Mouse (Mus musculus) naive thymus-derived CD4-positive, alpha-beta T cell, adult 2 months (primary cell): Measurements from ENCODE around the gene Vasp.

Experiments used
- DNase-seq: peaks from one replicate; pipeline ENCODE4 v3.0.0-alpha.2; 2011; ENCODE audit warnings: low read depth

Vasp gene

GRCm38 (mm10) chr7:19271238-19272172 lies at the start of gene Vasp:
Vasp (minus strand) TSS chr7:19271817.
- DNase-seq, result peak; percentile 91

- peak; percentile 55 for DNase-seq
These were observed 49.0 kb upstream of the Vasp start for GRCm38 (mm10) chr7:19320637-19321036.

- DNase-seq, result peak; percentile 98
These were observed 48.3 kb upstream of the Vasp start for GRCm38 (mm10) chr7:19319906-19320305.

GRCm38 (mm10) chr7:19319458-19319857 lies 47.8 kb upstream of the Vasp start:
- DNase-seq, result no peak

GRCm38 (mm10) chr7:19318676-19319075 lies 47.1 kb upstream of the Vasp start:
- no peak for DNase-seq

GRCm38 (mm10) chr7:19318201-19318600 lies 46.6 kb upstream of the Vasp start:
- no peak for DNase-seq

GRCm38 (mm10) chr7:19316451-19317161 lies 45.0 kb upstream of the Vasp start:
- no peak for DNase-seq

- no peak for DNase-seq
These were observed 42.4 kb upstream of the Vasp start for GRCm38 (mm10) chr7:19314033-19314432.

- DNase-seq, result no peak
These were observed 40.4 kb upstream of the Vasp start for GRCm38 (mm10) chr7:19311991-19312390.

GRCm38 (mm10) chr7:19309884-19310641 lies 38.4 kb upstream of the Vasp start, which contains the start of gene Fosb:
Fosb (minus strand) TSS chr7:19310051.
- DNase-seq, result peak; percentile 99

- peak; percentile 67 for DNase-seq
These were observed 37.8 kb upstream of the Vasp start for GRCm38 (mm10) chr7:19309278-19309883.

GRCm38 (mm10) chr7:19308454-19309277 lies 37.0 kb upstream of the Vasp start:
- peak; percentile 95 for DNase-seq

GRCm38 (mm10) chr7:19307739-19308453 lies 36.3 kb upstream of the Vasp start:
- DNase-seq, result no peak

- peak; percentile 68 for DNase-seq
These were observed 35.5 kb upstream of the Vasp start for GRCm38 (mm10) chr7:19306819-19307738.

GRCm38 (mm10) chr7:19305796-19306765 lies 34.5 kb upstream of the Vasp start:
- DNase-seq, result peak; percentile 66

GRCm38 (mm10) chr7:19305413-19305735 lies 33.8 kb upstream of the Vasp start:
- peak; percentile 63 for DNase-seq

- DNase-seq, result peak; percentile 71
These were observed 33.1 kb upstream of the Vasp start for GRCm38 (mm10) chr7:19304501-19305412.
